Mouse (Mus musculus) hematopoietic multipotent progenitor cell, adult 10-12 weeks (in vitro differentiated cells): ENCODE results near the gene Syngr3. TPM values are rescaled to one million over a fixed set of nuclear protein-coding genes. Genes with fewer than 3 reads are reported as not detected.

Source experiments
- polyA plus RNA-seq: library from polyadenylated mRNA; stranded (reverse); fragments of >175 nt; gene quantifications from 2 replicates; pipeline ENCODE4 v1.2.3, GENCODE M21; 2012; ENCODE audit warnings: low replicate concordance

Gene Syngr3
- 0.15 and 0.24 TPM in 2 replicates for polyA plus RNA-seq

GRCm38 (mm10) chr17:24689251-24690081 is at the start of gene Syngr3:
Gene Syngr3 (minus strand): TSS chr17:24689955.

GRCm38 (mm10) chr17:24736330-24737051 is 46.7 kb upstream of the Syngr3 start, which contains the start of gene Msrb1:
Gene Msrb1 (plus strand): TSS chr17:24736642.

GRCm38 (mm10) chr17:24727618-24728017 is 37.9 kb upstream of the Syngr3 start, which contains the start of gene Rpl3l:
Gene Rpl3l (plus strand): TSS chr17:24727820.

GRCm38 (mm10) chr17:24724184-24724583 is 34.4 kb upstream of the Syngr3 start, which contains the start of gene Ndufb10:
Gene Ndufb10 (minus strand): TSS chr17:24724478.

DNA sequence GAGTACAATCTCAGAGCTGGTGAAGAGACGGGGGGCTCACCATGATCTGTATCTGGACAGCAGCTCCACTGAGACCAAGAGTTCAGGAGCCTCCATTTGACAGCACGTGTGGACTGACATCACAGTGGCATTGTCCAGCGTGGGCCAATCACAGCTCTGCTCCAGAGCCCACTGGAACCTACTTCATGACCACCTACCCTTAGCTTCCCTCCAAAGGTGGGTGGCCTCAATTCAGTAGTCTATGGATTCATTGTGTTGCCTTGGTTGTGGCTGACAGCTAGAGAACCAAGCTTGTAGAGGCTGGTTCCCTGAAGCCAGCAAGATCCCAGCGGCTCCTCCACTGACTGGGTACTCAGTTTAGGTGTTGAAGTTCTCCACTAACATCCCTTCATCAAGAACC is 28.2 kb upstream of the Syngr3 start, which contains the start of the genes Rnf151 and Rps2:
Rnf151 (minus strand) TSS at position 121 of the 400 bp plus-strand sequence.
Rps2 (plus strand) TSS at position 174 of the 400 bp plus-strand sequence.

GRCm38 (mm10) chr17:24706982-24707800 is 17.4 kb upstream of the Syngr3 start, which contains the start of gene Tbl3:
Gene Tbl3 (minus strand): TSS chr17:24707660.

DNA sequence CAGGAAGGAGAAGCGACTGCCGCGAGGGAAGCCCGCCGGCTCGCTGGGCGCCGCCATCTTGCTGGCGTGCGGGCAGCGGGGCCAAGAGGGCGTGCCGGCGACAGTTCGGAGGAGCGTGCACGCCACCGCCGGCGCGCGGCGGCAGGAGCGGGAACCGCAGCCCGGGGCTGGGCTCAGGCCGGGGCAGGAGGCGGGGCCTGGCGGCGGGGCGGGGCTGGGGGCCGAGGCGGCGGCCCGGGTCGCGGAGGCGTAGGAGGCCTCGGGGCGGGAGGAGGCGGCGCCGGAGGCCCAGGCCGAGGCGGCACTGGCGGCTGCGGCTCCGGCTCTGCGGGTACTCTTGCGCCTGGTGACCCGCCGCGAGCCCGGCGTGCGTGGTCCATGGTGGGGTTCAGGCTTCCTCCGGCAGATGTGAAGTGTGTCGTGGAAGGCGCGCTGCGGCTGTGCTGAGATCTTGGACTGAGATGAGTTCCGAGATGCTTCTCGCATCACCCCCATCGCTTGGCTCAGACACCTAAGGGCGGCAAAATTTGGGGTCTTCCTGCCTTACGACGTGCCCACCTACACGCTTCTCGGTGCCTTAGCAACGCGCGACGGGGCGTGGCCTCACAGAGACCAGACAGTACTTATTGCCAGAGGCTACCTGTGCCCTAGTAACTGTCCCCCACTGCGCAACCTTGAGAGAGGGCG is 6.4 kb upstream of the Syngr3 start, which contains the start of the genes Gfer and Noxo1:
Gfer (minus strand) TSS at position 146 of the 687 bp plus-strand sequence.
Noxo1 (plus strand) TSS at position 224 of the 687 bp plus-strand sequence.

DNA sequence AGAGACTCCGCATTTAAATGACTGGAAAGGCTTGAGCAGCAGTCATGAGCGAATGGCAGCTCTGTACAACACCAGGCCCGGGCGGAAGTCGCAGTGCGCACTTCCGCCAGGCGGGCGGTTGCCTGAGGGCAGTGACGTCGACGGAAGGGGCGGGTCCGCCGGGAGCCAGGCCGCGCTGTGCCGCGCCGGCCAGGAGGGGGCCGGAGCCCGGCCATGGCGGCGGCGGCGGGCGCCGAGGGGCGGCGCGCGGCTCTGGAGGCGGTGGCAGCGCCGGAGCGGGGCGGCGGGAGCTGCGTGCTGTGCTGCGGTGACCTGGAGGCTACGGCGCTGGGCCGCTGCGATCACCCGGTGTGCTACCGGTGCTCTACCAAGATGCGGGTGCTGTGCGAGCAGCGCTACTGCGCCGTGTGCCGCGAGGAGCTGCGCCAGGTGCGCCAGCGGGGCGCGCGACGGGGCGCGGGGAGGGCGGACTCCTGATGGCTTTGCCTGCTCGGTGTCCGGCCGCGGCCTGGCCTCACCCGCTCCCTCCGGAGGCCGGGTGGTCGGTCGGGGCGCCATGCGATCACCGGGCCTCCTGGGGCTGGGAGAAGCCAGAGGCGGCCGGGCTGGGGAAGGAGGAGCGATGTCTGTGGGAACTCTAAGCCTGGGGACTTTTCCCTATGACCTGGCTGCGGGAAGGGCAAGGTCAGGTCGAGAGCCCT is 20.1 kb downstream of the Syngr3 start, which contains the start of gene Zfp598:
Zfp598 (plus strand) TSS at position 143 of the 701 bp plus-strand sequence.

DNA sequence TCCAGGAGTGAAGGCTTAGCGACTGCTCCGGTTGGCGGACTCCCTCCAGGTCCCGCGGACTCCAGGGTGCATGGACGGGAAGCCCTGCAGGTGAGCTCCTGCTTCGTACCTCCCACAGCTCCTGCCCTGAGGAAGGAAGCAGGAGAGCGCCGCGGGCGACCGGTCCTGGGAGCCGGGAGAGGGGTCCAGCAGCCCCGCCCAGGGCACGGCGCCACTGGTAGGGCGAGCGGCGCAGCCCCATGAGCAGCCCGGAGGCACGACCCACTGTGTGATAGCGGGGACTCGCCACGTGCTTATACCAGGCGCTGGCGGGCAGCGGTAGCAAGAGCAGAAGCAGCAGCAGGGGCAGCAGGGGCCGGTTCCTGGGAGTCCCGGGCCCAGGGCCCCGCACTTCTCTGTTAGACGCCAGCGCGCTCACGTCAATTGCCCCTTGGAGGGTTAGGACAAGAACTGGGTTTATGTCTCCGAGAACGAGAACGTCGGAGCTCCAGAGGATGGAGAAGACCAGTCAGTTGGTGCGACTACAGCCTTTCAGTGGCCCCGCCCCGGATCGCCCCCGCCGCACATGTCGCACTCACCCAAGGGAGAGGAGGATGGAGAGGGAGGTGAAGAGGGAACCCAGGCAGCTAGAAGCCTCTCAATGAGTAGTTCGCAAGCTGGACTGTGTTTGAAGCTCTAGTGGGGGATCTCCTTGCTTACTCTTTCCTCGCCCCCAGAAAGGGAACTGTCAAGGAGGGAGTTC is 31.6 kb downstream of the Syngr3 start, which contains the start of gene Npw:
Npw (minus strand) TSS at position 441 of the 742 bp plus-strand sequence.

DNA sequence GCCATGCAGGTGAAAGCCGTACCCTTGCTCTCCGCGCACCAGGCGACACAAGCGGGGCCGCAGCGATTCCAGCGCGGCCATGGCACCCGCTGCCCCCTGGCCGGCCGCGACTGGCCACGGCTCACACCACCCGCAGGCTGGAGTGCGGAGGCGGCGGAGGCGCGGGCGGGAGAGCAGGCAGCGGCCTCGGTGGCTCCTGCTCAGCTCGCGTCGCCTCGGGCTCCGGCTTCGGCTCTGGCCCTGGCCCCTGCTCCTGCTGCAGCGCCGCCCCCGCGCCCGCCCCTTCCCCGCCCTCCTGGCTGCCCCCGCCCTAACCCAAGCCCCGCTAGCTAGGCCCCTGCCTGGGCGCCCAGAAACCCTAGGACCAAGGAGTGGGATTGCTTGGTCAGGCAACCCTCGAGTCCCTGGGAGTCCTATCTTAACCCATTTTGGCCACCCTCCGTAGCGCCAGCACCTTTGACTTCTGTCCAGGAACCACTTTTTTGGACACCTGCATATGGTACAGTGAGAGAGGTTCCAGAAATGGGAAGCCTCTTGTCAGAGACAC is 39.6 kb downstream of the Syngr3 start, which contains the start of gene Slc9a3r2:
Slc9a3r2 (minus strand) TSS at position 258 of the 547 bp plus-strand sequence.

Other genes starting within 250 kb of the Syngr3 start
- gene Dnase1l2, start 246.8 kb downstream of the Syngr3 start, polyA plus RNA-seq: 0.31 and 0.68 TPM in 2 replicates
- gene E4f1, start 219.6 kb downstream of the Syngr3 start, polyA plus RNA-seq: 32.1 and 40.4 TPM in 2 replicates
- gene Pgp, start 219.6 kb downstream of the Syngr3 start, polyA plus RNA-seq: 27.9 and 34.1 TPM in 2 replicates
- gene Bricd5, start 216.1 kb downstream of the Syngr3 start, polyA plus RNA-seq: 0.24 and 0.74 TPM in 2 replicates
- 5.3 and 8.0 TPM in 2 replicates for gene Mlst8, start 210.9 kb downstream of the Syngr3 start, polyA plus RNA-seq
- 0.02 and 0.07 TPM in 2 replicates for gene Caskin1, start 201.4 kb downstream of the Syngr3 start, polyA plus RNA-seq
- 156 and 190 TPM in 2 replicates for gene Traf7, start 162.0 kb downstream of the Syngr3 start, polyA plus RNA-seq
- 0.76 and 1.9 TPM in 2 replicates for gene Rab26, start 155.7 kb downstream of the Syngr3 start, polyA plus RNA-seq
- 24.7 and 24.9 TPM in 2 replicates for gene Pkd1, start 140.1 kb downstream of the Syngr3 start, polyA plus RNA-seq
- 37.6 and 45.7 TPM in 2 replicates for gene Tsc2, start 57.3 kb downstream of the Syngr3 start, polyA plus RNA-seq
- gene Nthl1, start 57.3 kb downstream of the Syngr3 start, polyA plus RNA-seq: 3.8 and 6.9 TPM in 2 replicates
- gene Slc9a3r2, start 39.6 kb downstream of the Syngr3 start, polyA plus RNA-seq: 3.8 and 6.4 TPM in 2 replicates
- 0.36 and 0.52 TPM in 2 replicates for gene Npw, start 31.5 kb downstream of the Syngr3 start, polyA plus RNA-seq
- 56.2 and 93.5 TPM in 2 replicates for gene Zfp598, start 20.3 kb downstream of the Syngr3 start, polyA plus RNA-seq
- 52.3 and 54.6 TPM in 2 replicates for gene Gfer, start 6.2 kb upstream of the Syngr3 start, polyA plus RNA-seq
- gene Noxo1, start 6.3 kb upstream of the Syngr3 start, polyA plus RNA-seq: 5.9 and 10.3 TPM in 2 replicates
- 8.7 and 12.3 TPM in 2 replicates for gene Tbl3, start 17.7 kb upstream of the Syngr3 start, polyA plus RNA-seq
- 0.16 and 0.36 TPM in 2 replicates for gene Rnf151, start 28.1 kb upstream of the Syngr3 start, polyA plus RNA-seq
- 42.1 and 88.6 TPM in 2 replicates for gene Rps2, start 28.2 kb upstream of the Syngr3 start, polyA plus RNA-seq
- gene Ndufb10, start 34.5 kb upstream of the Syngr3 start, polyA plus RNA-seq: 220 and 325 TPM in 2 replicates
- 0.31 and 0.38 TPM in 2 replicates for gene Rpl3l, start 37.9 kb upstream of the Syngr3 start, polyA plus RNA-seq
- 43.6 and 56.0 TPM in 2 replicates for gene Msrb1, start 46.7 kb upstream of the Syngr3 start, polyA plus RNA-seq
- 0.94 and 2.2 TPM in 2 replicates for gene Hs3st6, start 63.0 kb upstream of the Syngr3 start, polyA plus RNA-seq
- not detected in 2 replicates for gene Meiob, start 114.3 kb upstream of the Syngr3 start, polyA plus RNA-seq
- 27.6 and 69.0 TPM in 2 replicates for gene Hagh, start 150.2 kb upstream of the Syngr3 start, polyA plus RNA-seq
- gene Fahd1, start 160.4 kb upstream of the Syngr3 start, polyA plus RNA-seq: 2.7 and 6.5 TPM in 2 replicates
- gene Igfals, start 176.0 kb upstream of the Syngr3 start, polyA plus RNA-seq: 0.12 TPM in 1 of 2 replicates, not detected in the other
- gene Nubp2, start 196.4 kb upstream of the Syngr3 start, polyA plus RNA-seq: 10.4 and 58.7 TPM in 2 replicates
- gene Spsb3, start 196.7 kb upstream of the Syngr3 start, polyA plus RNA-seq: 44.2 and 49.9 TPM in 2 replicates
- 20.3 and 41.1 TPM in 2 replicates for gene Eme2, start 205.1 kb upstream of the Syngr3 start, polyA plus RNA-seq
- 40.1 and 50.8 TPM in 2 replicates for gene Mrps34, start 205.2 kb upstream of the Syngr3 start, polyA plus RNA-seq
- gene Nme3, start 206.5 kb upstream of the Syngr3 start, polyA plus RNA-seq: 19.9 and 39.7 TPM in 2 replicates
- 64.6 and 70.0 TPM in 2 replicates for gene Mapk8ip3, start 247.0 kb upstream of the Syngr3 start, polyA plus RNA-seq